Mouse (Mus musculus) ES-E14 (cell line): ENCODE results near the gene Magi1.
"Not testable (repeated sequence)": the region's sequence is repeated elsewhere in the genome, so short reads cannot be mapped to it uniquely, and the experiment has no call there.

Experiments used
- CHD2 ChIP-seq: IDR thresholded peaks from 2 replicates; pipeline ENCODE4 v1.6.1; 2014; ENCODE audit warnings: mild to moderate bottlenecking, low read depth, low read length, inconsistent platforms
- MAFK ChIP-seq: IDR thresholded peaks from 2 replicates; pipeline ENCODE4 v1.6.1; 2014; ENCODE audit warnings: mild to moderate bottlenecking, low read depth, low read length, inconsistent platforms; ENCODE audit not compliant: insufficient read depth

DNA sequence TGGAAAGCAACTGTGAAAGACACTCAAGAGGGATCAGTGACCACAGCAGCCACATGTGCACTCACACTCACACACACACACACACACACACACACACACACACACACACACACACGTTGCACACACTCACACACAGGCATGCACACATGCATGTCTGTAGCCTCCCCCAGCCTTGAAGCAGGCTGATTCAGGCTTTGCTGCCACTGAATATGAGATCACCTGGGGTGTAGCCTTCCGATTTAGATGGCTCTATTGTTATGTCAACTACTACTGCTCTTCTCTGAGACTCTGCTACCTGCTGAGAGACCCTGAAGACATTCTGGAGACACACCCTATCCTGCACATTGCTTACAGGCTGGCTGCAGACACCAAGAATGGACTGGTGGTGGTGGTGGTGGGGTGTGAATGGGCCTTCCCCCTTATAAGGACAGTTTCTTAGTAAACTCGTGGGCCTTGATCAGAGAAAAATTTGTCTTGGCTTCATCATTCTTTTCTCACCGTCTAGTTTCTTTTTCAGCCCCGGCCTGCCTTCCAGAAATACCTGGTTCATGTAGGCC is 653.9 kb downstream of the Magi1 start:
- not testable (repeated sequence) for TF ChIP-seq MAFK, CHD2
